Mouse (Mus musculus): ENCODE data around the gene Fam98c.

DNA sequence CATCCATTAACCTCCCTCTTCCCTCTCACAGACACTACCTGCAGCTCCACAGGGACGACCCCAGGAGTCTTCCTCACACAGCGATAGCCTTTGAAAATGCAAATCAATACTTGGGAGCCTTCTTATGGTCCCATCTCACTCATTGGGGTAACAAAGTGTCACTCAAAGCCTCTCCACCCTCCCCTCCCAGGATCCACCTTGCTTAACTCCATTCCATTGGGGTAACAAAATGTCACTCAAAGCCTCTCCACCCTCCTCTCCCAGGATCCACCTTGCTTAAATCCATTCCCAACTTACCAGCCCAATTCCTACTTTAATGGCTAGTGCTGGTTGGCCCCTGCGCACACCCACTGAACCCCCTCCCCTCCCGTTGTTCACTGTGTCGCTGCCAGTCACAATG, 2.2 kb upstream of the Fam98c start:
- no peak for TF ChIP-seq POLR2A (IDR thresholded peaks at IDR 0.05; ENCODE audit: borderline replicate concordance, insufficient read depth, low read length)
- TF ChIP-seq CTCF (IDR thresholded peaks at IDR 0.05; ENCODE audit: borderline replicate concordance, insufficient read depth, low read depth, low read length): no peak

Data from cerebellum, adult 2 months (tissue).